Mouse (Mus musculus): ENCODE data around the gene Agpat3.

- TF ChIP-seq CTCF (IDR thresholded peaks at IDR 0.05; ENCODE audit: low read depth, low read length): no peak
- no peak for TF ChIP-seq POLR2A (IDR thresholded peaks at IDR 0.05; ENCODE audit: borderline replicate concordance, low read depth, low read length)
These were observed 11.8 kb upstream of the Agpat3 start for GRCm38 (mm10) chr10:78364106-78364505.
